Mouse (Mus musculus): ENCODE results near the gene C2cd2l.

DNA sequence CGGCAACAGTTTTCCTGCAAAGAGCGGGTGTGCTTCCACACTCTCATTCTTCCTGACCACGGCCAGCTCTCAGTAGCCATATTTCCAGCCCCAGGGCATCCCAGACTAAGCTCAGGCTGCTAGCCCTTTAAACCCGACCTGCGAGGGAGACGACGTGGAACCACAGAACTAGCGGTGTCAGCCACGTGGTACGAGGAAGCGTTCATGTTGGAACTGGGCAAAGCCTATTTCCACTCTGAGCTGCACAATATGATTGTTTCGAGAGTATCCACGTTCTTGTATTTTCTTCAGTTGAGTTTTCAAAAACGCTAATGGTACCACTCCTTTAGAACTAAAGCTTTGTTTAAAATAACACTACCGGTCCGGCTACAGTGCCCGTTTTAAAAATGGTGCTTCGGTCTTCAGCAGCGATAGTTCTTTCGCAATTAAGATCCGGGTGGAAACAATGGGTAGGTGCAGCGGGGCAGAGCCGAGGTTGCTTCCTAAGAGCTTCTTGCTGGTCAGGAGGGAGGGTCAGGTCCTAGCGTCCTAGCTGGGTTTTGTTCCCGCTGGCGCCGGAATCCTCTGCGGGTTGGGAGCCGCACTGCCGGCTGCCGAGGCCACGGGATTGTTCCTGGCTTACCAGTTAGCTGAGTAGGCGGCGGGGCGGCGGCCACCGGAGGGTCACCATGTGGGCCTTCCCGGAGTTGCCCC lies 6.4 kb upstream of the C2cd2l start:
- TF ChIP-seq POLR2A (IDR thresholded peaks at IDR 0.05; ENCODE audit: insufficient read depth, low read length) (no peak), CTCF (IDR thresholded peaks at IDR 0.05; ENCODE audit: low read depth, low read length) (no peak), EP300 (IDR thresholded peaks at IDR 0.05; ENCODE audit: insufficient read depth, low read depth, low read length) (no peak)
